18 mouse cellular contexts compared by ENCODE assay signal in genomic region chr9:111963405-111964037, GRCm38 (mm10).
DNase-seq lines count a peak whose midpoint lies in the region; ATAC-seq and TF ChIP-seq lines count a peak whose summit lies in the region.
"Had no signal": no experiment of that assay in that cellular context is flagged by ENCODE, and none has a peak within 500 bp of the region (broad histone marks: within the 10 kb centered on the region; RNA-seq: fewer than 3 reads in every experiment).

No protein-coding gene starts in this region.

- H3K9me3 ChIP-seq in midbrain, postnatal 0 days (ENCODE audit: low read length): no peaks in the 10 kb centered on the region
- no peaks in the 10 kb centered on the region for H3K9me3 ChIP-seq in midbrain, embryonic 15.5 days
- H3K9me3 ChIP-seq: embryonic facial prominence, embryonic 13.5 days; limb, embryonic 15.5 days; midbrain, embryonic 12.5 days; stomach, embryonic 15.5 days had no signal

- no peak overlapping the region for H3K4me2 ChIP-seq in midbrain, postnatal 0 days (ENCODE audit: low read depth, low read length, poor library complexity, severe bottlenecking)
- no peak overlapping the region for H3K4me2 ChIP-seq in midbrain, embryonic 15.5 days
- H3K4me2 ChIP-seq in myocyte (ENCODE audit: low read depth): peak overlapping the region; percentile 14
- H3K4me2 ChIP-seq: embryonic facial prominence, embryonic 13.5 days; forebrain, embryonic 12.5 days; limb, embryonic 15.5 days; midbrain, embryonic 12.5 days; stomach, embryonic 15.5 days had no signal

- no peak overlapping the region for H3K27ac ChIP-seq in midbrain, postnatal 0 days (ENCODE audit: low read depth, low read length)
- no peak overlapping the region for H3K27ac ChIP-seq in midbrain, embryonic 15.5 days
- H3K27ac ChIP-seq in thymus, adult 2 months (ENCODE audit: control insufficient read depth, insufficient read depth, low read length): no peak overlapping the region
- H3K27ac ChIP-seq: embryonic facial prominence, embryonic 13.5 days; forebrain, embryonic 12.5 days; layer of hippocampus, adult 2 months; limb, embryonic 15.5 days; midbrain, embryonic 12.5 days; stomach, embryonic 15.5 days had no signal

- no peak for ATAC-seq in midbrain, postnatal 0 days (ENCODE audit: low FRiP score)
- no peak for ATAC-seq in midbrain, embryonic 15.5 days (replicated peaks)

- 77% methylated on average over 5 of the region's 5 CpGs for WGBS in midbrain, postnatal 0 days
- 75% methylated on average over 5 of the region's 5 CpGs for WGBS in midbrain, embryonic 15.5 days
- 78% methylated on average over 5 of the region's 5 CpGs for WGBS in thymus, adult 2 months

- TF ChIP-seq POLR2A in myocyte (IDR thresholded peaks at IDR 0.05; ENCODE audit: insufficient read length, low read depth): no peak
- no peak for TF ChIP-seq POLR2A in thymus, adult 2 months (IDR thresholded peaks at IDR 0.05; ENCODE audit: control insufficient read depth, extremely low read depth, insufficient read depth, low read length, poor library complexity)

- H3ac ChIP-seq in myocyte (ENCODE audit: control insufficient read depth, insufficient read length): no peak overlapping the region

- TF ChIP-seq CTCF in midbrain, postnatal 0 days (IDR thresholded peaks at IDR 0.05): no peak
- no peak for TF ChIP-seq CTCF in thymus, adult 2 months (IDR thresholded peaks at IDR 0.05; ENCODE audit: borderline replicate concordance, control insufficient read depth, extremely low read depth, insufficient read depth, low read length, poor library complexity)

- no peaks in the 10 kb centered on the region for H3K36me3 ChIP-seq in midbrain, postnatal 0 days (ENCODE audit: insufficient read depth, low read length)
- no peaks in the 10 kb centered on the region for H3K36me3 ChIP-seq in midbrain, embryonic 15.5 days (replicated peaks)
- H3K36me3 ChIP-seq in myocyte (ENCODE audit: control insufficient read depth, insufficient read depth): no peaks in the 10 kb centered on the region
- no peaks in the 10 kb centered on the region for H3K36me3 ChIP-seq in thymus, adult 2 months (ENCODE audit: control insufficient read depth, insufficient read depth, low read length)
- H3K36me3 ChIP-seq: embryonic facial prominence, embryonic 13.5 days; forebrain, embryonic 12.5 days; limb, embryonic 15.5 days; midbrain, embryonic 12.5 days; stomach, embryonic 15.5 days had no signal

- no peaks in the 10 kb centered on the region for H3K79me2 ChIP-seq in myocyte (ENCODE audit: control insufficient read depth, insufficient read depth)

- no peaks in the 10 kb centered on the region for H3K4me1 ChIP-seq in midbrain, postnatal 0 days (ENCODE audit: insufficient read depth, low read length)
- H3K4me1 ChIP-seq in midbrain, embryonic 15.5 days: no peaks in the 10 kb centered on the region
- no peaks in the 10 kb centered on the region for H3K4me1 ChIP-seq in thymus, adult 2 months (replicated peaks; ENCODE audit: control insufficient read depth, insufficient read depth, low read length)
- H3K4me1 ChIP-seq: embryonic facial prominence, embryonic 13.5 days; forebrain, embryonic 12.5 days; limb, embryonic 15.5 days; midbrain, embryonic 12.5 days; stomach, embryonic 15.5 days had no signal

- no peak overlapping the region for H3K4me3 ChIP-seq in midbrain, postnatal 0 days (ENCODE audit: low read depth, low read length)
- H3K4me3 ChIP-seq in midbrain, embryonic 15.5 days: no peak overlapping the region
- no peak overlapping the region for H3K4me3 ChIP-seq in myocyte
- no peak overlapping the region for H3K4me3 ChIP-seq in thymus, adult 2 months (ENCODE audit: control insufficient read depth, insufficient read depth, low read length)
- H3K4me3 ChIP-seq: embryonic facial prominence, embryonic 13.5 days; forebrain, embryonic 12.5 days; layer of hippocampus, adult 2 months; limb, embryonic 15.5 days; midbrain, embryonic 12.5 days; stomach, embryonic 15.5 days had no signal

- peak; percentile 65 for DNase-seq in heart, adult 11 months
- DNase-seq in heart, adult 9 months (ENCODE audit: low spot score in 2 of 2): no peak
- DNase-seq in midbrain, postnatal 0 days (ENCODE audit: low spot score): peak; percentile 36
- peak; percentile 73 for DNase-seq in cerebellum, adult 9-10 months
- DNase-seq in lung, postnatal 25 days (ENCODE audit: low spot score): no peak
- no peak for DNase-seq in thymus, adult 2 months
- DNase-seq: B cell, adult 2 months; gastrocnemius, postnatal 25 days; kidney, adult 18-20 months; right cerebral cortex, postnatal 25 days had no signal

- no peak overlapping the region for H3K9ac ChIP-seq in midbrain, postnatal 0 days (replicated peaks; ENCODE audit: low read length, poor library complexity, severe bottlenecking)
- H3K9ac ChIP-seq in midbrain, embryonic 15.5 days: no peak overlapping the region
- H3K9ac ChIP-seq: embryonic facial prominence, embryonic 13.5 days; forebrain, embryonic 12.5 days; limb, embryonic 15.5 days; midbrain, embryonic 12.5 days; stomach, embryonic 15.5 days had no signal

- H3K27me3 ChIP-seq in midbrain, postnatal 0 days (ENCODE audit: insufficient read depth, low read length): no peaks in the 10 kb centered on the region
- no peaks in the 10 kb centered on the region for H3K27me3 ChIP-seq in midbrain, embryonic 15.5 days (replicated peaks)
- no peaks in the 10 kb centered on the region for H3K27me3 ChIP-seq in myocyte (ENCODE audit: control insufficient read depth, insufficient read depth, insufficient read length)
- H3K27me3 ChIP-seq in thymus, adult 2 months (ENCODE audit: control insufficient read depth, insufficient read depth, low read length): no peaks in the 10 kb centered on the region
- H3K27me3 ChIP-seq: embryonic facial prominence, embryonic 13.5 days; forebrain, embryonic 12.5 days; limb, embryonic 15.5 days; midbrain, embryonic 12.5 days; stomach, embryonic 15.5 days had no signal

TF ChIP-seq in myocyte, 11 proteins besides CTCF, POLR2A, EP300 and RAD21:
- peak; percentile 36; the same call in 1 of the 2 replicates for TF ChIP-seq CEBPB (IDR thresholded peaks at IDR 0.05; ENCODE audit: insufficient read depth, poor library complexity, severe bottlenecking)
- TF ChIP-seq TCF12 (IDR thresholded peaks at IDR 0.05; ENCODE audit: insufficient read depth, poor library complexity, severe bottlenecking): no peak
- TF ChIP-seq USF1 (IDR thresholded peaks at IDR 0.05; ENCODE audit: low read depth): no peak
- TF ChIP-seq MYOG (IDR thresholded peaks at IDR 0.05; ENCODE audit: control insufficient read depth in 1 of 3, insufficient read depth in 1 of 3, insufficient read length in 2 of 3, low read depth in 2 of 3): no peak
- TF ChIP-seq MYOD1 (IDR thresholded peaks at IDR 0.05; ENCODE audit: control insufficient read depth in 1 of 3, insufficient read length in 2 of 3, low read depth in 2 of 3): peak in 2 of 3 experiments; percentile 11 to 44

Comparison
In these comparisons a context has a peak if more than half of its experiments do, and no peak if none do; other contexts are left out.
1. DNase-seq: peak in heart, adult 11 months (single experiment), midbrain, postnatal 0 days (single experiment) and cerebellum, adult 9-10 months (single experiment); none in heart, adult 9 months (0 of 2), lung, postnatal 25 days (single experiment) and thymus, adult 2 months (single experiment).